In the genomic region with DNA sequence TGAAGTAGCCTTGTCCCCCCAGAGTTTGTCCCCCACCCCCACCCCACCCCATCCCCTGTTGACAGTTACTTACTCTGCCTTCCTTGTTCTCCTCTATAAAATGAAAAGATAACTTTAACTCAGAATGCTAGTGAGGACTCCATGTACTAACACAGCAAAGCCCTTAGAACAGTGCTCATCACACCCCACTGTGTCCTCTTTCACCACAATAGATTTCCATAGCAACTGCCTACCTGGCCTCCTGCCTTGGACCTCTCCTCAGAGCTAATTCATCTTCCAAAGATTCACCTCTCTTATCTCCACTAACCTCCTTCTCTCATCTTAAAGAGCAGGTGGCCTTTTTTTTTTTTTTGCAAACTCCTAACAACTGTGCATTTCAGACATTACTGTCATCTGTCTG, we compare ENCODE assay signal across 23 mouse cellular contexts.
DNase-seq lines count a peak whose midpoint lies in the region; ATAC-seq lines count a peak whose summit lies in the region.
"Had no signal": no experiment of that assay in that cellular context is flagged by ENCODE, and none has a peak within 500 bp of the region (broad histone marks: within the 10 kb centered on the region; RNA-seq: fewer than 3 reads in every experiment).

No protein-coding gene starts in this region.

- intact Hi-C loops in left cerebral cortex, postnatal 14 days (cut with DNase I), result no loop called here

- H3K27ac ChIP-seq in heart, embryonic 10.5 days, result no peak overlapping the region
- H3K27ac ChIP-seq: forebrain, embryonic 10.5 days; forebrain, embryonic 13.5 days; heart, embryonic 13.5 days; hindbrain, embryonic 12.5 days; hindbrain, embryonic 15.5 days had no signal

- H3K4me3 ChIP-seq in heart, embryonic 10.5 days, result no peak overlapping the region
- H3K4me3 ChIP-seq: forebrain, embryonic 10.5 days; forebrain, embryonic 13.5 days; heart, embryonic 13.5 days; hindbrain, embryonic 12.5 days; hindbrain, embryonic 15.5 days had no signal

- no peaks in the 10 kb centered on the region for H3K4me1 ChIP-seq in heart, embryonic 10.5 days
- H3K4me1 ChIP-seq: forebrain, embryonic 10.5 days; forebrain, embryonic 13.5 days; heart, embryonic 13.5 days; hindbrain, embryonic 12.5 days; hindbrain, embryonic 15.5 days had no signal

- H3K27me3 ChIP-seq in heart, embryonic 10.5 days (ENCODE audit: insufficient read depth, poor library complexity, severe bottlenecking), result no peaks in the 10 kb centered on the region
- H3K27me3 ChIP-seq: forebrain, embryonic 13.5 days; heart, embryonic 13.5 days; hindbrain, embryonic 12.5 days; hindbrain, embryonic 15.5 days had no signal

- DNase-seq in frontal cortex, adult 2 months (ENCODE audit: extremely low spot score in 1 of 2, low spot score in 1 of 2), result no peak
- DNase-seq in left cerebral cortex, postnatal 14 days (ENCODE audit: low spot score in 2 of 2), result peak; percentile 7 to 35
- no peak for DNase-seq in left cerebral cortex, adult 18-20 months (ENCODE audit: low spot score in 2 of 2)
- DNase-seq in right cerebral cortex, adult 18-20 months, result peak; percentile 16
- no peak for DNase-seq in right cerebral cortex, postnatal 10 days (ENCODE audit: low spot score in 2 of 2)
- no peak for DNase-seq in heart, embryonic 10.5 days (ENCODE audit: low spot score)
- DNase-seq: adrenal gland, adult 8-10 months; adrenal gland, postnatal 25 days; cerebellum, adult 11 months; cerebellum, adult 2 months; cerebellum, adult 9-11 months; cerebellum, postnatal 25 days; gastrocnemius, postnatal 25 days; heart, adult 18-20 months; heart, postnatal 14 days had no signal

- ATAC-seq in frontal cortex, adult (ENCODE audit: low TSS enrichment), result peak; percentile 39
- ATAC-seq: activated CD4-positive, CD25-positive, alpha-beta regulatory T cell, adult 4 months; forebrain, embryonic 13.5 days; forebrain, embryonic 16.5 days had no signal

- H3K9me3 ChIP-seq in heart, embryonic 10.5 days, result no peaks in the 10 kb centered on the region
- H3K9me3 ChIP-seq: forebrain, embryonic 10.5 days; forebrain, embryonic 13.5 days; heart, embryonic 13.5 days; hindbrain, embryonic 12.5 days; hindbrain, embryonic 15.5 days had no signal

- H3K36me3 ChIP-seq in heart, embryonic 10.5 days, result no peaks in the 10 kb centered on the region
- H3K36me3 ChIP-seq: forebrain, embryonic 10.5 days; heart, embryonic 13.5 days; hindbrain, embryonic 12.5 days; hindbrain, embryonic 15.5 days had no signal

Comparison
In these comparisons a context has a peak if more than half of its experiments do, and no peak if none do; other contexts are left out.
1. DNase-seq: peak in left cerebral cortex, postnatal 14 days (2 of 2) and right cerebral cortex, adult 18-20 months (single experiment); none in frontal cortex, adult 2 months (0 of 2), left cerebral cortex, adult 18-20 months (0 of 2), right cerebral cortex, postnatal 10 days (0 of 2) and heart, embryonic 10.5 days (single experiment).